16 mouse cellular contexts compared by ENCODE assay signal in genomic region chr17:40384567-40384966, GRCm38 (mm10).
"Had no signal": no experiment of that assay in that cellular context is flagged by ENCODE, and none has a peak within 500 bp of the region (broad histone marks: within the 10 kb centered on the region; RNA-seq: fewer than 3 reads in every experiment).

No protein-coding gene starts in this region.

- ATAC-seq: inflammation-experienced regulatory T-cells, adult 6 months; intestine, postnatal 0 days; lung, postnatal 0 days had no signal

- DNase-seq: kidney, adult 8-10 months; kidney, postnatal 4 days; lung, adult 2 months; lung, postnatal 4 days; right cerebral cortex, adult 18-20 months; right cerebral cortex, postnatal 25 days; thymus, adult 18-20 months; thymus, postnatal 25 days had no signal

- H3K27ac ChIP-seq: limb, embryonic 12.5 days; liver, embryonic 14.5 days; midbrain, embryonic 10.5 days; neural tube, embryonic 15.5 days had no signal

- H3K4me3 ChIP-seq: limb, embryonic 12.5 days; midbrain, embryonic 10.5 days; myocyte; neural tube, embryonic 15.5 days had no signal

- H3K9me3 ChIP-seq: limb, embryonic 12.5 days; midbrain, embryonic 10.5 days; neural tube, embryonic 15.5 days had no signal

- H3K4me1 ChIP-seq: limb, embryonic 12.5 days; midbrain, embryonic 10.5 days; neural tube, embryonic 15.5 days had no signal

- H3K27me3 ChIP-seq: limb, embryonic 12.5 days; neural tube, embryonic 15.5 days had no signal

- H3K4me2 ChIP-seq: limb, embryonic 12.5 days; neural tube, embryonic 15.5 days had no signal

- H3K9ac ChIP-seq: limb, embryonic 12.5 days; liver, embryonic 14.5 days; neural tube, embryonic 15.5 days had no signal

- H3K36me3 ChIP-seq: limb, embryonic 12.5 days; midbrain, embryonic 10.5 days; neural tube, embryonic 15.5 days had no signal
